Mouse (Mus musculus) testis, postnatal 14 days (tissue): ENCODE measurements around the gene Slc26a11.
A peak's percentile ranks its signal among the peaks of the same experiment; 100 is the strongest.

Experiments used
- DNase-seq: peaks from one replicate; pipeline ENCODE4 v3.0.0; 2021; ENCODE audit warnings: low spot score

Gene Slc26a11

DNA sequence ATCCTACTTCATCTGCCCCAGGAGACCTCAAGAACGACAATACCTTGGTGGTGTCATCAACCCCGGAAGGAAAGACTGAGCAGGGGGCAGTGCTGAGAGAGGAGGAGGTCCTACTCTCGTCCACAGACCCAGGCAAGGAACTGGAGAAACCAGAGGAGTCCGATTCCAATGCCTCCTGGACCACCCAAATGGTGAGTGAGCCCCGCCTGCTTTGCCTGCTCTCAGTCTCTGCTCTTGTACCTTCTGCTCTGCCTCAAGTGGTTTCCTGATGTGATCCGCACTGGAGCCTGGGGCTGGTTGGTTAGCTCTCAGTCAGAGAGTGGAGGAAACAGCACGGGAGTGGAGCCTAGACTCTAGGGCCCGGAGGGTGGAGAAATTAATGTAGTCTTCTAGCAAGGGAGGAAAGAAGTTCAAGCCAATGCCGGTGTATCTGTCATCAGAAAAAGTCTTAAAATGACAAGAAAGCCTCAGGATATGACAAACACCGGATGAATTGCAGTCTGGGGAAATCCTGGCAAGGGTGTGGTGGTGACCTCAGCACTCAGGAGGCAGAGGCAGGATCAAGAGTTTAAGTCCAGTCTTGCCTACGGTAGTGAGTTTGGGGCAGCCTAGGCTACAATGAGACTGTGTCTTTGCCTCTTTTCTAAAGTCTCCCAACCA is 47.3 kb downstream of the Slc26a11 start:
- DNase-seq: no peak

DNA sequence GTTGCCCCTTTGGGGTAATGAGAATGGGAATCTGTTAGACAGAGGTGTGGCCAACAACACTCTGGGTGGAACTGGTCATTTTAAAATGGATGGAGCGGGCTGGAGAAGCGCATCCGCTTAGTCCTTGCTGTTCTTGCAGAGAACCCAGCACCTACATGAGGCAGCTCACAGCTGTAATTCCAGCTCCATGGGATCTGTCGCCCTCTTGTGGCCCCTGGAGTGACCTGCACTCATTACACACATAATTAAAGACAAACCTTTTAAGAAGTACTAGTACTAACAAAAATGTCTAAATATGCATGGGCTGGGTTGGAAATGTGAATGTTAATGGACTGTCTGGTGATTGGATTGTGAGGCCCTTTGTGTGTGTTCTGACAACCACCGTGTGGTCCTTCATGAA is 49.3 kb downstream of the Slc26a11 start:
- no peak for DNase-seq

DNA sequence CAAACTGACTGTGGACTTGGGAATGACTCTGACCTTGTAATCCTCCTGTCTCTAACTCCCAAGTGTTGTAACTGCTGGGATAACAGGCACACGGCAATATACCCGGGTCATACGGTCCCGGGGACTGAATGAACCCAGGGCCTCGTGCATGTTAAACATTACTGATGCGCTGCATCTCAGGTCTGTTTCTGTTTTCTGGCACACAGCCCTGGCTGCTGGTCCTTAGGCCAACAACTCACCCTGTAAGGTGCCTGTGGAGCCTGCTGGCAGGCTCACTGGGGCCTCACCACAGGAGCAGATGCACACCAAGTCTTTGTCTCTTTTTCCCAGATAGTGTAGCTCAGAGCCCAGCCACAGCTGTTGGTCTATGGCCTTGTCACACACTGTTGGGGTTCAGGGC is 52.0 kb downstream of the Slc26a11 start:
- no peak for DNase-seq

DNA sequence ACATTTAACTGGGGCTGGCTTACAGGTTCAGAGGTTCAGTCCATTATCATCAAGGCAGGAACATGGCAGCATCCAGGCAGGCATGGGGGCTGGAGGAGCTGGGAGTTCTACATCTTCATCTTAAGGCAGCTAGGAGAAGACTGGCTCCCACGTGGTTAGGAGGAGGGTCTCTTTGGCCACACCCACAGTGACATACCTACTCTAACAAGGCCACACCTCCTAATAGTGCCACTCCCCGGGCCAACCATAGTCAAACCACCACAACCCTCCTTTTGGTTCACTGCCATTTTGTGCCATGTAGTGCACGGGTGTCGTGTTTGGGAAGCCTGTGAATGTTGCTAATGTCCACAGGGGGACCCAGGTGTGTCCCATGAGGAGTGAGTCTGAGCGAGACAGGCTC is 52.6 kb downstream of the Slc26a11 start:
- no peak for DNase-seq

DNA sequence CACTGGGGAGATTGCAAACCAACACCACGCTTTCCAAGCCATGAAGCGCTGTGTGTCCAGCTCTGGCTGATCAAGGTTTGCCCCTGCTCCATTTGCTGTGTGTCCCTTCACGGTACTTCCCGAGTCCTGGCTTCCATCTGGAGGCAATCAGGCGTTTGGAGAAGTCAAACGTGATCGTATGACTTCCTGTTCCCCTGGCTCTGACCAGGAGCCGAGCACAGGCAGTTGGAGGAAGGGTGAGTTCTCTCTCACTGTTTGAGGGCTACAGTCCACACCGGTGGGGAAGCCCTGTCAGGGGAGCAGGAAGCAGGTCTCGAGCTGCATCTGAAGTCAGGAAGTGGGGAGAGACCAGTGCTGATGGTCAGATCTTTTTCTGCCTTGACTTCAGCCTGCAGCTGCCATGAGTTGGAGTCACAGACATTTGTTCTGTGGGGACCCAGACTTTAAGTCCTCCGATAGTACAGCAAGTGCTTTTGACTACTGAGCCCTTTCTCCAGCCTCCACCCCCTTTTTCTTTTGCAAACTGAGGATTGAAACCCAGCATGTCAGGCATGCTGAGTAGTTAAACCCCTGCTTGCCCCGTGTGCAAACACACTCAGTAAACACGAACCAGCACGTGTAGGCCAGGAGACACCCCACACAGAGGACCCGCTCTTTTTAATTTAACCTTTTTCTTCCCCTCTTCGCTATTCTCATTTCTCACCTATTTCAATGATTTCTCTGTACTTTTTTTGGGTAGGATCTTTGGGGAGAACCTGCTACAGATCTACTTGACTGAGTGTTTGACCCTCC is 64.2 kb downstream of the Slc26a11 start:
- DNase-seq: no peak

DNA sequence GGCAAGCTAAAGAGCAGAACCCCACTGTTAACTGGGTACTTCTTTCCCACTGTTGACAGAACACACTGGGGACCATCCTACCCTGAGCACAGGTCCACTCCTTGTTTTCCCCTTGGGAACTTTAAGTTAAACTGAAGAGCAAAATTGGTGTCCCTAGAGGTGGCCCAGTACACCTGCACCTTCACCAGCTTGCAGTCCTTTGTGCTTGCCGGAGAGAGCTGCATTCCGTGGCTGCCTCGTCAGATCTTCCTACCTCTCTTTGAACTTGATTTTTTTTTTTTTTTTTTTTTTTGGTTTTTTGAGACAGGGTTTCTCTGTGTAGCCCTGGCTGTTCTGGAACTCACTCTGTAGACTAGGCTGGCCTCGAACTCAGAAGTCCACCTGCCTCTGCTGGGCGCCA is 65.1 kb downstream of the Slc26a11 start:
- no peak for DNase-seq

GRCm38 (mm10) chr11:119427431-119427830 is 72.1 kb downstream of the Slc26a11 start:
- no peak for DNase-seq

DNA sequence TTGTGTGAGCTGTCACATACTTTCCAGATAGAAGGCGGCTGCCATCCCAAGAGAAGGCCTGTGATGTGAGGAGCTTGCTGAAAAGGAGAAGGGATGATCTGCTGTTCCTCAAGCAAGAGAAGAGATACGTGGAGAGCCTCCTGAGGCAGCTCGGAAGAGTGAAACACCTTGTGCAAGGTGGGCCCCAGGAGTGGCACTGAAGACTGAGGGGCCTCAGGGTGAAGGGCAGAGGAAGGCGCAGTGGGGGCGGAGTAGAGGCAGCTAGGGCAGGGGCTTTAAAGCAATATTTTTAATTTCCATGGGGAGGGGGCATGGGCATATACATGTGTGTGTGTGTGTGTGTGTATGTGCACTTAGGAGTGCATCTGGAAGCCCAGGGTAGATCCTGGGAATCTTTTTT is 72.6 kb downstream of the Slc26a11 start:
- DNase-seq: no peak

DNA sequence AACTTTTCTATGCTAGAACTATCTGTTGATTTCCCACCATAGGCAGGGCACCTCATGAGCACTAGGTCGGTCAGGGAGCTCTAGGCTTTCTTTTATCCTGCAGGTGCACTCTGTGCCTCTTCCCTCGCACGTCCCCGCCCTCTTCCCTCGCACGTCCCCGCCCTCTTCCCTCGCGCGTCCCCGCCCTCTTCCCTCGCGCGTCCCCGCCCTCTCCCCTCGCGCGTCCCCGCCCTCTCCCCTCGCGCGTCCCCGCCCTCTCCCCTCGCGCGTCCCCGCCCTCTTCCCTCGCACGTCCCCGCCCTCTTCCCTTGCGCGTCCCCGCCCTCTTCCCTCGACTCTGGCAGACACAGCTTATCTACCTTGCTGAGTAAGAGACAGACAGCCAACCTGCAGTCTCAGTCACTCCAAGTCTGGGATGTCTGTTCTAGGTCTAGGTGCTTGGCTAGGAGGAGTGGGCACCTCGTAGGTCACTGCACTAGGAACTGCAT is 73.3 kb downstream of the Slc26a11 start:
- peak; percentile 28 for DNase-seq
